Mouse (Mus musculus) heart, embryonic 10.5 days (tissue): ENCODE data around the gene Prkcd. TPM values are rescaled to one million over a fixed set of nuclear protein-coding genes. Genes with fewer than 3 reads are reported as not detected.
"Not testable (repeated sequence)": the region's sequence is repeated elsewhere in the genome, so short reads cannot be mapped to it uniquely, and the experiment has no call there.

Source experiments
- DNase-seq: peaks from one replicate; pipeline ENCODE4 v3.0.0-alpha.2; 2017; ENCODE audit warnings: low spot score
- H3K27ac ChIP-seq: fragments of 300-500 bp; sonication (generic); 2 replicates; pipeline ENCODE4 v1.5.1; 2016; ENCODE audit warnings: mild to moderate bottlenecking
- H3K27me3 ChIP-seq: fragments of 300-500 bp; sonication (generic); 2 replicates; pipeline ENCODE4 v1.6.1; 2016; ENCODE audit warnings: mild to moderate bottlenecking; ENCODE audit not compliant: poor library complexity, insufficient read depth, severe bottlenecking
- H3K36me3 ChIP-seq: fragments of 300-500 bp; sonication (generic); 2 replicates; pipeline ENCODE4 v1.6.1; 2016; ENCODE audit warnings: mild to moderate bottlenecking, moderate library complexity
- H3K4me1 ChIP-seq: fragments of 300-500 bp; sonication (generic); 2 replicates; pipeline ENCODE4 v1.6.1; 2016; ENCODE audit warnings: mild to moderate bottlenecking
- H3K4me3 ChIP-seq: fragments of 300-500 bp; sonication (generic); 2 replicates; pipeline ENCODE4 v1.5.1; 2016; ENCODE audit warnings: mild to moderate bottlenecking, moderate library complexity
- H3K9me3 ChIP-seq: fragments of 300-500 bp; sonication (generic); 2 replicates; pipeline ENCODE4 v1.6.1; 2016; ENCODE audit warnings: mild to moderate bottlenecking, moderate library complexity
- WGBS: fragments of 180-500 bp; shearing (Covaris S2); methylation state at CpG from one replicate; pipeline ENCODE4 v1.1.7; 2016; 5-methylcytosine and 5-hydroxymethylcytosine counted together
- polyA plus RNA-seq: library from polyadenylated mRNA; unstranded; fragments of >200 nt; fragmentation: Nextera tagmentation; extraction: Ambion mirVana; gene quantifications from 2 replicates; pipeline ENCODE4 v1.2.1, GENCODE M21; 2016

Prkcd gene
- polyA plus RNA-seq, 1 experiment from 2014 or later, result 37.3 TPM

- H3K27me3 ChIP-seq, H3K9me3 ChIP-seq: not testable (repeated sequence)
- Histone ChIP-seq H3K36me3 (peaks cover 35% of the 10 kb centered on the region), H3K4me1 (peaks cover 26% of the 10 kb centered on the region; the same call in 1 of the 2 replicates), H3K27ac (0 out of 2 replicates have a peak overlapping the region, but pooled peaks have one; percentile 42), H3K4me3 (0 out of 2 replicates have a peak overlapping the region, but pooled peaks have one; percentile 0)
- WGBS, result 10% methylated on average over 10 of the region's 12 CpGs
- peak; percentile 87 for DNase-seq
Observed at GRCm38 (mm10) chr14:30577303-30578062, 48.5 kb downstream of the Prkcd start.

DNA sequence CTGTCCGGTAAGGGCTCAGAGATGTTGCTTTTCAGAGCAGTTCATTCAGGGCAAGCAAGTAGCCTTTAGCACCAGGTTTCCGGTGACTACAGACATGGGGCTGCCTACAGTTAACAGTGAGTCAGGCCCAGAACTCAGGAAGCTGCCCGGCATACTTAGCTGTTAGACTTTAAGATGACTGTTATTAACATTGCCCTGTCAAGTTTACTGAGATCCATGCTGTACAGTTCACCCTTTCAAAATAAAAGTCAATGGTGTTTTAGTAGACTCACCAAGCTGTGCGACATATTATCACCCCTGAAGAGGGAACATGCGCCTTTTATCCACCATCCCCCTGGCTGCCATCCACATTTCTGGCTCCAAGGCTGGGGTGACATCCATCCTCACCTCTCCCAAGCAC lies 49.8 kb downstream of the Prkcd start:
- Histone ChIP-seq H3K27me3 (no peaks in the 10 kb centered on the region), H3K36me3 (peaks cover 47% of the 10 kb centered on the region), H3K9me3 (no peaks in the 10 kb centered on the region), H3K4me3 (no peak overlapping the region), H3K27ac (0 out of 2 replicates have a peak overlapping the region, but pooled peaks have one; percentile 32), H3K4me1 (peaks cover 26% of the 10 kb centered on the region; the same call in 1 of the 2 replicates)
- WGBS, result 61% methylated on average over 5 of the region's 5 CpGs
- no peak for DNase-seq

DNA sequence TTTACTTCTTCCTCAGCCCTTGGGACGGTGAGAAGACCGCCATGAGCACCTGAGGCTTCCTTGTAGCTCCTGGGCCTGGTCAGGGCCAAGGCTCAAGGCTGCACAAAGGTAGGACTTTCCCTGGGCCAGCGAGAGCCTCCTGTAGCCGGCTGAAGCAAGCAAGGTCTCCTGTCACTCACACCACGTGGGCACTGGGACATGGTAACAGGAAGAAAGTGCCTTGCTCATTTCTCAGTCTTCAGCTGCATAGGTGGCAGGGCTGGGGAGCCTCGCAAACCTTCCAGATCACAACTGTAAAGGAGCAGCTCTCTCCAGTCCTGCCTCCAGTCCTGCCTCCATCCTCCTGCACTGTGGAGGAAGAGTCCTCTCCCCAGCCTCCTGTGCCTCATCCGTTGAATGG lies 50.2 kb downstream of the Prkcd start:
- no peak for DNase-seq
- no peaks in the 10 kb centered on the region for H3K27me3 ChIP-seq
- peaks cover 52% of the 10 kb centered on the region for H3K36me3 ChIP-seq
- peaks cover 27% of the 10 kb centered on the region; the same call in 1 of the 2 replicates for H3K4me1 ChIP-seq
- 72% methylated on average over 7 of the region's 7 CpGs for WGBS
- H3K27ac ChIP-seq, result 0 out of 2 replicates have a peak overlapping the region, but pooled peaks have one; percentile 17
- no peak overlapping the region for H3K4me3 ChIP-seq
- no peaks in the 10 kb centered on the region for H3K9me3 ChIP-seq

DNA sequence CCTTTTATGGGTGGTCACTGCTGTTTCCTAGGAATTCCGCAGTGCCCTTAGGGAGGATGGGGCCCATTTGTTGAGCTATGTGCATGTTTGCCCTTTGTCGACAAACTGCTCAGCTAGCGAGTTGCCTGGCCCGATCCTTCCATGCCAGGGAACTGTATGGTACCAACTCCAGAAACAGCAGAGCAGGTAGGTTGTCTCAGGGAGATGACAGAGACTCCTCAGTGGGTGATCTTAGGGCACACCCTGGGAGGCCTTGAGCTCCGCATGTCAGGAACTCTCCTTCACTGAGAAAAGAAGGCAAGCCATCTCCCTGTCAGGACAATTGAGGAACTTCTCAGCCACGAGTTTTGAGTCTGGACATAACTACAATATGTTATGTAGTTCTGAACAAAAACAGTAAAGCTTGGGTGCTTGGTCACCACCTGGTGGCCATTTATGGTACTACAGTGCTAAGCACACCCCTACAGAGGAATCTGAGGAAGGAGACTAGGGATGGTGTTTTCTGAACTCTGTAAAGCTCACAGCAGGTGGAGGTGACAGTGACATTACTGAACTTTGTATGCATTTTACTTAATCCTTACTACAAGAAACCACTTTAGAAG lies 51.9 kb downstream of the Prkcd start:
- H3K27ac ChIP-seq, result no peak overlapping the region
- DNase-seq, result no peak
- H3K27me3 ChIP-seq, result no peaks in the 10 kb centered on the region
- H3K36me3 ChIP-seq, result peaks cover 68% of the 10 kb centered on the region
- no peak overlapping the region for H3K4me3 ChIP-seq
- H3K9me3 ChIP-seq, result no peaks in the 10 kb centered on the region
- peaks cover 30% of the 10 kb centered on the region; the same call in 1 of the 2 replicates for H3K4me1 ChIP-seq
- 67% methylated on average over 6 of the region's 6 CpGs for WGBS

GRCm38 (mm10) chr14:30573235-30573634 lies 52.8 kb downstream of the Prkcd start:
- Histone ChIP-seq H3K9me3 (no peaks in the 10 kb centered on the region), H3K4me1 (peaks cover 26% of the 10 kb centered on the region; the same call in 1 of the 2 replicates), H3K4me3 (no peak overlapping the region), H3K36me3 (peaks cover 77% of the 10 kb centered on the region), H3K27ac (no peak overlapping the region), H3K27me3 (no peaks in the 10 kb centered on the region)
- 78% methylated on average over 8 of the region's 8 CpGs for WGBS
- DNase-seq, result no peak

- Histone ChIP-seq H3K36me3 (peaks cover 86% of the 10 kb centered on the region), H3K4me3 (no peak overlapping the region), H3K27ac (no peak overlapping the region), H3K27me3 (no peaks in the 10 kb centered on the region), H3K9me3 (no peaks in the 10 kb centered on the region), H3K4me1 (peaks cover 19% of the 10 kb centered on the region; the same call in 1 of the 2 replicates)
- no peak for DNase-seq
- WGBS, result 86% methylated on average over 10 of the region's 10 CpGs
Observed at GRCm38 (mm10) chr14:30572253-30572652, 53.8 kb downstream of the Prkcd start.

GRCm38 (mm10) chr14:30570303-30570702 lies 55.7 kb downstream of the Prkcd start:
- H3K27ac ChIP-seq, result no peak overlapping the region
- H3K36me3 ChIP-seq, result peaks cover 97% of the 10 kb centered on the region
- no peaks in the 10 kb centered on the region for H3K27me3 ChIP-seq
- H3K4me3 ChIP-seq, result no peak overlapping the region
- WGBS, result 83% methylated on average over 9 of the region's 9 CpGs
- no peak for DNase-seq
- no peaks in the 10 kb centered on the region for H3K9me3 ChIP-seq
- peaks cover 7% of the 10 kb centered on the region; the same call in 1 of the 2 replicates for H3K4me1 ChIP-seq

DNA sequence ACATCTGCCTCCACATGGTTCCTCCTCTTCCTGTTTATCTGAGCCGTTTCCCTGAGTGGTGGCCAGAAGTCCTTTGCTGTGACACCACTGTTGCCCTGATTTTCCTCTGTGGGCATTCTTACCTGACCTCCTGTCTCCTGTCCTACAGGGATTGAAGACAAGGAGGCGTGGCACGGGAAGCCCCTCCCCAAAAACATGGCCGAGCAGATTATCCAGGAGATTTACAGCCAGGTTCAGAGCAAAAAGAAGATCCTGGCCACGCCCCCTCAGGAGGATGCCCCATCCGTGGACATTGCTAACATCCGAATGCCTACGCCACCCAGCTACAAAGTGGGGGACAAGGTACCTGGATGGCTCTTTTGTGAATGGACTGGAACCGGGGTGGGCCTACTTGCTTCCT lies 58.0 kb downstream of the Prkcd start:
- Histone ChIP-seq H3K4me1 (peaks cover 13% of the 10 kb centered on the region; the same call in 1 of the 2 replicates), H3K27ac (no peak overlapping the region), H3K9me3 (no peaks in the 10 kb centered on the region), H3K36me3 (peaks cover 99% of the 10 kb centered on the region), H3K4me3 (no peak overlapping the region), H3K27me3 (no peaks in the 10 kb centered on the region)
- WGBS, result 89% methylated on average over 9 of the region's 9 CpGs
- no peak for DNase-seq

GRCm38 (mm10) chr14:30566317-30566716 lies 59.7 kb downstream of the Prkcd start:
- no peak overlapping the region for H3K4me3 ChIP-seq
- DNase-seq, result no peak
- no peaks in the 10 kb centered on the region for H3K9me3 ChIP-seq
- H3K27ac ChIP-seq, result no peak overlapping the region
- H3K27me3 ChIP-seq, result no peaks in the 10 kb centered on the region
- peaks cover 13% of the 10 kb centered on the region; the same call in 1 of the 2 replicates for H3K4me1 ChIP-seq
- 90% methylated on average over 6 of the region's 6 CpGs for WGBS
- peaks cover 94% of the 10 kb centered on the region for H3K36me3 ChIP-seq

DNA sequence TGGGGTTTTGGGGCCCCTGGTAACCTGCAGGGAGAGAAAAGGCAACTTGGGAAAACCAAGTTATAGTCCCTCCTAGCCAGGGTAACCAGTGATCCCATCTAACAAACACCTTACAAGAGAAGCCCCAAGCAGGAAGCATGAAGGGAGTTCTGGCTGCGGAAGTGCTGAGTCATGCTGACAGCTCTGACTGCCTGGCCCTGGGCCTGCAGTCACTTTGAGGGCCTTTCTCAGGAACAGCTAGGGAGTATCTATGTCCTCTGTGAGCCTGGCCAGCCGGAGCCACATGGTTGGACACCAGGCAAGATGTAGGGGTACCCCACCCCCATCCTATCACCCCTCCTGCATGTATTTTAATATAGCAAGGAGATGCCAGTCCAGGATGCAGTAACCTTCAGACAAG lies 61.6 kb downstream of the Prkcd start:
- no peaks in the 10 kb centered on the region for H3K9me3 ChIP-seq
- peak; percentile 86 for DNase-seq
- H3K4me3 ChIP-seq, result no peak overlapping the region
- no peaks in the 10 kb centered on the region for H3K27me3 ChIP-seq
- WGBS, result 71% methylated on average over 2 of the region's 2 CpGs
- H3K4me1 ChIP-seq, result peaks cover 7% of the 10 kb centered on the region; the same call in 1 of the 2 replicates
- peaks cover 95% of the 10 kb centered on the region for H3K36me3 ChIP-seq
- peak overlapping the region; percentile 56; the same call in 1 of the 2 replicates for H3K27ac ChIP-seq

GRCm38 (mm10) chr14:30562343-30562742 lies 63.7 kb downstream of the Prkcd start:
- no peak for DNase-seq
- peaks cover 13% of the 10 kb centered on the region for H3K4me1 ChIP-seq
- H3K36me3 ChIP-seq, result peaks cover 94% of the 10 kb centered on the region
- no peak overlapping the region for H3K27ac ChIP-seq
- no peaks in the 10 kb centered on the region for H3K27me3 ChIP-seq
- H3K4me3 ChIP-seq, result no peak overlapping the region
- no peaks in the 10 kb centered on the region for H3K9me3 ChIP-seq

GRCm38 (mm10) chr14:30561470-30562187 lies 64.4 kb downstream of the Prkcd start:
- H3K27me3 ChIP-seq, result no peaks in the 10 kb centered on the region
- H3K4me1 ChIP-seq, result peaks cover 13% of the 10 kb centered on the region
- 87% methylated on average over 14 of the region's 14 CpGs for WGBS
- 0 out of 2 replicates have a peak overlapping the region, but pooled peaks have one; percentile 0 for H3K27ac ChIP-seq
- no peaks in the 10 kb centered on the region for H3K9me3 ChIP-seq
- no peak overlapping the region for H3K4me3 ChIP-seq
- no peak for DNase-seq
- H3K36me3 ChIP-seq, result peaks cover 94% of the 10 kb centered on the region
